Mouse (Mus musculus) intestine, embryonic 15.5 days (tissue): ENCODE measurements at regions not wholly inside any gene's neighbourhood (a gene's known extent, or its start where the extent isn't known, plus 50 kb on each side); places are given as distances from the start of the nearest gene placed in this dataset.
A peak's percentile ranks its signal among the peaks of the same experiment; 100 is the strongest.

Experiments
- ATAC-seq: fragments of 200-750 bp; cut with Nextera tagmentation; 2 replicates; pipeline ENCODE4 v1.8.0; 2017; ENCODE audit warnings: moderate TSS enrichment, moderate library complexity
- H3K27ac ChIP-seq: fragments of 300-500 bp; sonication (generic); 2 replicates; pipeline ENCODE4 v1.5.1; 2015; ENCODE audit warnings: mild to moderate bottlenecking, inconsistent platforms
- H3K27me3 ChIP-seq: fragments of 300-500 bp; sonication (generic); replicated peaks from 2 replicates; pipeline ENCODE4 v1.6.1; 2015; ENCODE audit warnings: inconsistent platforms
- H3K36me3 ChIP-seq: fragments of 300-500 bp; sonication (generic); 2 replicates; pipeline ENCODE4 v1.6.1; 2015; ENCODE audit warnings: inconsistent platforms
- H3K4me1 ChIP-seq: fragments of 300-500 bp; sonication (generic); replicated peaks from 2 replicates; pipeline ENCODE4 v1.6.1; 2015; ENCODE audit warnings: inconsistent platforms
- H3K4me2 ChIP-seq: fragments of 300-500 bp; sonication (generic); replicated peaks from 2 replicates; pipeline ENCODE4 v1.6.1; 2015; ENCODE audit warnings: mild to moderate bottlenecking, inconsistent platforms
- H3K4me3 ChIP-seq: fragments of 300-500 bp; sonication (generic); replicated peaks from 2 replicates; pipeline ENCODE4 v1.5.1; 2015; ENCODE audit warnings: inconsistent platforms
- H3K9ac ChIP-seq: fragments of 300-500 bp; sonication (generic); 2 replicates; pipeline ENCODE4 v1.6.1; 2015; ENCODE audit warnings: inconsistent platforms
- H3K9me3 ChIP-seq: fragments of 300-500 bp; sonication (generic); 2 replicates; pipeline ENCODE4 v1.6.1; 2016; ENCODE audit warnings: inconsistent platforms
- WGBS: fragments of 180-500 bp; shearing (Covaris S2); methylation state at CpG from one replicate; pipeline ENCODE4 v1.1.7; 2015; 5-methylcytosine and 5-hydroxymethylcytosine counted together

DNA sequence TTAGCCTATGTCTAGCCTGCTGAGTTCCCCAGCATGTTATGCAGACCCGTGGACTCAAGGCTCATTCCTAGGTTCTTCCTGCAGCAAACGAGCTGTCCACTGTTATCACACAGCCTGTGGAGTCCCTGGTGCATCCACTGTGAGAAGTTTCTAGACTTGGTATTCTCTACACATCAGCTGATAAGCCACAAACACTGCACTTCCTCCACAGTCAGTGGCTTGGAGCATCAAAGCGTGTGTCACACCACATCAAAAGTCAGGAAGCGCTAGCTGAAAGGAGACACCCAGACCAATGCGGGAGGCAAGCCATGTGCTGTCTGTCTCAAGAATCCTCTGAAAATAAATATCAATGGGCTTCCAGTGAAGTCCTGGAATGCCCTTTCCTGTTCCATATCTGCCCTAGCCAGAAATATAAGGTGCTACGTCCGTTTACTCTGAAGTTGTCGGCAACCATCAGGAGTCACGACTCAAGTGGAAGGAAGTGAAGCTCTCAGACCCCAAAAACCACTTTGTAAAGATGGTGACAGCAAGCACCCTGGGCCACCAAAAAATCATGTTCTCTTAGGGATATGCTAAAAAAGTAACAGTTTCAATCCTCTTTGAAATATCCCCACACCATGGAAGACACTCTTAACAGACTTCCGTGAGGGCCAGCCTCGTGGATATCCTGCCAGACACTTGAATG, 227.7 kb downstream of the Adgrl2 start:
- H3K4me1 ChIP-seq: no peaks in the 10 kb centered on the region
- WGBS: 71% methylated on average over 11 of the region's 11 CpGs
- no peak for ATAC-seq

DNA sequence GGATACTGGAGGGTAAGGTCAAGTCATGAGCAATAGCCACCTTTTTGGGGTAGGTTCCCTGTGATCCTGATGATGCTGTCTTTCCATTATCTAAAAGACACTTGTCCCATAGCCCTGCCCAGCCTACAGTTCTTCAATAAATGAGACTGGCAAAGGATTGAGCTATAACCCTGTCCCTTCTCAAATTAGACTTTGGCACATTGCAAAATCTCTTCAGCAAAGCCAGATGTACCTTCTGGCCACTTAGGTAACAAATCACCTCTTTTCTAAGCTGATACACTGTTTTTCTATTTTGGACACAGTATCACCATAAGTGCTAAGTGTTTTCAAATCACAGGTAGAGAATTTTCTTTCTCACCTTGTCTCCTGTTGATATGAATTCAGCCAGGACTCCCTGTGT, 228.8 kb downstream of the Adgrl2 start:
- Histone ChIP-seq H3K36me3 (no peaks in the 10 kb centered on the region), H3K4me2 (no peak overlapping the region), H3K4me3 (no peak overlapping the region), H3K27me3 (no peaks in the 10 kb centered on the region), H3K9me3 (no peaks in the 10 kb centered on the region), H3K27ac (no peak overlapping the region), H3K4me1 (no peaks in the 10 kb centered on the region), H3K9ac (no peak overlapping the region)
- no peak for ATAC-seq

More for the DNA sequence above, 227.7 kb downstream of the Adgrl2 start:
- Histone ChIP-seq H3K4me3 (no peak overlapping the region), H3K4me2 (no peak overlapping the region), H3K36me3 (no peaks in the 10 kb centered on the region), H3K9me3 (no peaks in the 10 kb centered on the region), H3K27ac (no peak overlapping the region), H3K27me3 (no peaks in the 10 kb centered on the region), H3K9ac (no peak overlapping the region)

DNA sequence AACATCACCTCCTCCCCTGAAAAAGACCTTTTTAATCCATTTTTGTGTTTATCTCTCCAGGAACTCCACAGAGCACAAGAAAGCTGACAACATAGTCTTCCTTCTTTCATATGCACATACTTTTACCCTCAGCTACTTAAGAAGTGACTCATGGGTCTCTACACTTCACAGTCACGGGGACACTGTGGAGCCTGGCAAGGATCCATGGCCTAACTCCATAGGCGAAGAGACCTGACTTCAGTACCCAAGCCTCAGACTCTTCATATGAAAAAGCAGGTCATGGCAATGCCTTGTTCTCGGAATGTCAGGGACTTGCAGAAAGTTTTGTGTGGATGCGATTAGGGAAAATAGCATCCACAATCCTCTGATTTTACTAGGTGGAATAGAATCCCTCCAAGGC, 230.9 kb downstream of the Adgrl2 start:
- Histone ChIP-seq H3K4me2 (no peak overlapping the region), H3K4me1 (no peaks in the 10 kb centered on the region), H3K9ac (no peak overlapping the region), H3K36me3 (no peaks in the 10 kb centered on the region), H3K27ac (no peak overlapping the region), H3K9me3 (no peaks in the 10 kb centered on the region), H3K27me3 (no peaks in the 10 kb centered on the region), H3K4me3 (no peak overlapping the region)
- ATAC-seq: no peak
- 82% methylated on average over 4 of the region's 4 CpGs for WGBS

DNA sequence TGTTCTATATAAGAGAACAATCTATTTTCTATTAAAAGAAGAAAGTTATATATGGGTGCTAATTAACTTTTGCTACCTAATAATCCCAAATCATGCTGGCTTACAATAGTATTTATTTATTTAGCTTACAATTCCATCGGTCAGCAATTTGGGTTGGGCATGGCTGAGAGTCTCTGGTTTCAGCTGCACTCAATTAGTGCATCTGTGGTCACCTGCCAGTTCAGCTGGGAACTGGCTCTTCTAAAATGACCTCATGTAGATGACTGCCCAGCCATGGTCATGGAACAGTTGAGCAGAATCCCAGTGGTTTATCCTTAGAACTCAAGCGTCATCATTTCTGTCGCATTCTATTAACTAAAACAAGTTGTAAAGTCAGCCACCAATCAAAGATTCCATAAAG, 244.1 kb downstream of the Adgrl2 start:
- H3K9ac ChIP-seq: no peak overlapping the region
- H3K4me3 ChIP-seq: no peak overlapping the region
- no peaks in the 10 kb centered on the region for H3K4me1 ChIP-seq
- H3K27ac ChIP-seq: no peak overlapping the region
- no peak for ATAC-seq
- no peaks in the 10 kb centered on the region for H3K36me3 ChIP-seq
- no peak overlapping the region for H3K4me2 ChIP-seq
- H3K9me3 ChIP-seq: no peaks in the 10 kb centered on the region
- 87% methylated on average over 3 of the region's 3 CpGs for WGBS
- no peaks in the 10 kb centered on the region for H3K27me3 ChIP-seq

DNA sequence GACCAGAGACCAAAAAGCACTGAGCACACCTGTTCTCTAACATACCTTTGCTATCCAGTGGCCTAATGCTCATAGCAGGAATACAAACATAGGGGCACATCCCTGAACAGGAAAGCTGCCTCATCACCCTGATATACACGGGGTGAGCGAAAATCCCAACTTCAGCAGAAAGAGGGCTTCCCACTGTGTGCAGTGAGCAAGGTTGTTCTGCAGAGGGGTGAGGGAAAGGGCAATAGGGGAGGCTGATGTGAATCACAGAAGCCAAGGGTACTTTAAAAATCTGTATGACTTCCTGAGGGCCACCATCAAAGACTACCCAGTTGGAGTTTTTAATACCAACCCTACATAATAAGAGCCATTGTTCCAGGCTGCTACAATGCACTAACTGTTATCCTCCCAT, 245.7 kb downstream of the Adgrl2 start:
- 72% methylated on average over 2 of the region's 2 CpGs for WGBS
- Histone ChIP-seq H3K4me3 (no peak overlapping the region), H3K27ac (no peak overlapping the region), H3K9me3 (no peaks in the 10 kb centered on the region), H3K4me1 (no peaks in the 10 kb centered on the region), H3K36me3 (no peaks in the 10 kb centered on the region), H3K4me2 (no peak overlapping the region), H3K9ac (no peak overlapping the region), H3K27me3 (no peaks in the 10 kb centered on the region)
- ATAC-seq: no peak

DNA sequence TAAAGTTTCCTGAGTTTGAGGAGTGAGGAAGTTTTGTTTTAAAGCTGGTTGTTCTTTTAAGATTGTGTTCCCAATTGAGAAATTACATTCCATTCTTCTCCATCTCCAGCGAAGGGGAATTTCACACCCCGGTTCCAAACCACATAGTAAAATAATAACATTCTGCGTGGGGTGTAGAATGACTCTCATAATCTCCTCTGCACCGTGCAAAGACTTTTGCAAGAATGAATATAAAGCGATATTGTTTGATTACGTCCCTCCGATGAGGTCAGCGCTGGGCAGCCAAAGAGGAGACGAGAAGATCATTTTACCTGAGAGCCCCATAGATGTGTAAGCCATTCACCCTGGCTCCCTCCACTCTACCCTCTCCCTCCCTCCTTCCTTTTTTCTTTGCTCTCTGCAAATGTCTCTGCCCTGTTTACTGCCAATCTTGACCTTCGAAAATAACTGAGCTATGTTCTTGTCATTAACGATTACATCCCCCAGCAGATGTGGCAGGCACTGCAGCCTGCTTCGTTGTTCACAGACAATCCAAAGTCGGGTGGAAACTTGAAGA, 256.1 kb downstream of the Adgrl2 start:
- no peak for ATAC-seq
- WGBS: 70% methylated on average over 13 of the region's 13 CpGs
- Histone ChIP-seq H3K9me3 (no peaks in the 10 kb centered on the region), H3K4me1 (no peaks in the 10 kb centered on the region), H3K4me3 (no peak overlapping the region), H3K4me2 (no peak overlapping the region), H3K36me3 (no peaks in the 10 kb centered on the region), H3K9ac (no peak overlapping the region), H3K27me3 (no peaks in the 10 kb centered on the region), H3K27ac (no peak overlapping the region)

DNA sequence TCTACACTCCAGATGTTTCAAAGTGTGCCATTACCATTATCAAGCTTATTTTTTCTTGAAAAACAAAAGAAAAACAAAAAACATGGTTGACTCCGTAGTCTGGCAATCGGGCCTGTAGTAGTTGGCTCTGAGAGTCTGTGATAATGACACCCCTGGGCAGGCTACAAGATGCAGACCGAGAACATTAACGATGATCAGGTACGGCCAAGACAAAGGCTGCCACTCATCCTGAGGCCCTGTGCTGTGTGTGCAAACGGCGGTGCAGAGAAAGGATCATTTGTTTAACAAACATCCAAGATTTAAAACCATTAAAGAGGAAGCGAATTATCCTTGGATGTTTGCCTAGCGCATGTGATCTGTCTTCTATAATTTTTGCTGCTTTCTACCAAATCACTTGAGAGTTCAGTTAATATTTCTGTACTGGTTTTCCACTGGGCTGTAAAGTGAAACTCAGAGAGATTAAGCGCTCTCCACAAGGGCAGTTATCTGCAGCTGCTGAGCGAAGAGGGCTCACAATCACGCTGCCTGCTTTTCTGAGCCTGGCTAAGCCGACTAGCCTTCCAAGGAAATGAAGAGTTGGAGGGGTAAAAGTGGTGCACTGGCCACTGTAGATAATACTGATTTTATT, 257.0 kb downstream of the Adgrl2 start:
- ATAC-seq: peak; percentile 77

DNA sequence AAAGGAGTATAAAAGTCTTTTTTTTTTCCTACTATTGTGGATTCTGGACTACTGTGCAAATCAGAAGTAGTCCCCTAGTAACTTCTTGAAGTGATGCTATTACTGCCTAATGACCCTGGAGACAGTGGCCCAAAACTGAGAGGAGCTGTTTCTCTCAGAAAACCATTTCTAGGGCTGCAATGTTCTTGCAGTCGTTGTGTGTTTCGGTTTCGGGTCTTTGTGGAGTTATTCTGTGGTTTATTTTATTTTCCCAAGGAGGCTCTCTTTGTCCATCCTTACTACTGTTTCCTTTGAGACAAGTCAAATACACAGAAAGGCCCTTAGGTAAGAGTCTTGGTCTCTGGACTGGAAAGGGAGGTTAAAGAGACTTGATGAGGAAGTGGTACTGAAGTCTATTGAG, 258.9 kb downstream of the Adgrl2 start:
- no peak for ATAC-seq
- 93% methylated on average over 3 of the region's 3 CpGs for WGBS

More for the DNA sequence above, 257.0 kb downstream of the Adgrl2 start:
- H3K4me3 ChIP-seq: no peak overlapping the region
- WGBS: 22% methylated on average over 13 of the region's 13 CpGs
- H3K27me3 ChIP-seq: no peaks in the 10 kb centered on the region
- H3K9ac ChIP-seq: no peak overlapping the region
- H3K27ac ChIP-seq: peak overlapping the region; percentile 36; the same call in 1 of the 2 replicates
- H3K36me3 ChIP-seq: no peaks in the 10 kb centered on the region
- peak overlapping the region; percentile 41 for H3K4me2 ChIP-seq
- H3K4me1 ChIP-seq: no peaks in the 10 kb centered on the region
- H3K9me3 ChIP-seq: no peaks in the 10 kb centered on the region

DNA sequence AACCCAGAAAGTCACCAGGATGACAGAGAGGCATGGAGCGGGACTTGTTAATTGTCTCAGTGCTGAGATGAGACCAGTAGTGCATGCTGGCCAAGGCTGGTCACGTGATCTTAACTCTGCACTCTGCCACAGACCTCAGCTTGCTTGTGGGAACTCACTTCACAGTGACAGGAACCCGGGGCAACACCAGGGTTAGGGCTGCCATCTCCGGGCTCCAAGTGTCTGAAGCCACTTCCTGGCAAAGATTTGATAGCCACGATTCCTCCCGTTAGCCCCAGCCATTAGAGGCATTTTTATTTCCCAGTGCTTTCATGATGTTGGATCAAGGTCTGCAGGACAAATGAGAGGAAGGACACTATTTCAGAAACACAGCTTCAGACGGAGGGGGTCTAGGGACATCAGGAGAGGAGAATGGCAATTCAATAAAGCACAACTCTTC, 261.1 kb downstream of the Adgrl2 start:
- Histone ChIP-seq H3K27ac (no peak overlapping the region), H3K9ac (no peak overlapping the region), H3K9me3 (no peaks in the 10 kb centered on the region), H3K27me3 (no peaks in the 10 kb centered on the region), H3K4me3 (no peak overlapping the region), H3K4me2 (no peak overlapping the region), H3K36me3 (no peaks in the 10 kb centered on the region), H3K4me1 (no peaks in the 10 kb centered on the region)
- 57% methylated on average over 7 of the region's 7 CpGs for WGBS
- ATAC-seq: no peak

More for the DNA sequence above, 258.9 kb downstream of the Adgrl2 start:
- no peaks in the 10 kb centered on the region for H3K27me3 ChIP-seq
- H3K4me2 ChIP-seq: no peak overlapping the region
- H3K36me3 ChIP-seq: no peaks in the 10 kb centered on the region
- no peaks in the 10 kb centered on the region for H3K4me1 ChIP-seq
- no peak overlapping the region for H3K27ac ChIP-seq
- no peak overlapping the region for H3K9ac ChIP-seq
- no peak overlapping the region for H3K4me3 ChIP-seq
- H3K9me3 ChIP-seq: no peaks in the 10 kb centered on the region

DNA sequence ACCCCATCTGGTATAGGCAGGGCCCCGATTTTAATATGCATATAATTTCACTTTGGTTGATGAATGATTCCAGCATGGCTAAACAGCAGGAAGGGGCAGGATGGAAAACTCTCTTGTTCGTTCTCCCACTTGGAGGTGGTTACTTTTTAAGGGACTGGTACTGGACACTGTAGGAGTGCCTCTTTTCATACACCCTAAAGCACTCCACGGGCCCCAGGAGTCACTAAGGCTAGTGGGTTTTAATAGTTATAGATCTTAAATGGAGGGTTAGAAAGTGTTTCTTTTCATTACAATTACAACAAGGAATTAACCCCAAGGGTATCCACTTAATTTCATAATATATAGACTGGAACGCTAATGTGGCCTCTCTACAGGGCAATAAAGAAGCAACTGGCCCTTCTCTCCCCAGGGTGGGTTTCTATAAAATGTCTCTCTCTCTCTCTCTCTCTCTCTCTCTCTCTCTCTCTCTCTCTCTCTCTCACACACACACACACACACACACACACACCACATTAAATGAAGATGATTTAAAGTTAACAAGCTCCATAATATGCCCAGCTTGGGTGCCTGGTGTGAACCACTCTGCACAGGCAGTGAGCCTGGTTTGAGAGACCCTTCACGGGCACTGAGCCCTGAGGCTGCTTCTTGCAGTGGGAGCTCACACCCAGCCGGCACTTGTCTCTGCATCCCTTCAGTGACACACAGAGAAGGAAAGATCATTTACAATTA, 261.7 kb downstream of the Adgrl2 start:
- Histone ChIP-seq H3K4me2 (no peak overlapping the region), H3K4me1 (no peaks in the 10 kb centered on the region), H3K9me3 (no peaks in the 10 kb centered on the region), H3K27ac (no peak overlapping the region), H3K9ac (no peak overlapping the region), H3K27me3 (no peaks in the 10 kb centered on the region), H3K4me3 (no peak overlapping the region), H3K36me3 (no peaks in the 10 kb centered on the region)
- no peak for ATAC-seq
- 80% methylated on average over 6 of the region's 6 CpGs for WGBS

DNA sequence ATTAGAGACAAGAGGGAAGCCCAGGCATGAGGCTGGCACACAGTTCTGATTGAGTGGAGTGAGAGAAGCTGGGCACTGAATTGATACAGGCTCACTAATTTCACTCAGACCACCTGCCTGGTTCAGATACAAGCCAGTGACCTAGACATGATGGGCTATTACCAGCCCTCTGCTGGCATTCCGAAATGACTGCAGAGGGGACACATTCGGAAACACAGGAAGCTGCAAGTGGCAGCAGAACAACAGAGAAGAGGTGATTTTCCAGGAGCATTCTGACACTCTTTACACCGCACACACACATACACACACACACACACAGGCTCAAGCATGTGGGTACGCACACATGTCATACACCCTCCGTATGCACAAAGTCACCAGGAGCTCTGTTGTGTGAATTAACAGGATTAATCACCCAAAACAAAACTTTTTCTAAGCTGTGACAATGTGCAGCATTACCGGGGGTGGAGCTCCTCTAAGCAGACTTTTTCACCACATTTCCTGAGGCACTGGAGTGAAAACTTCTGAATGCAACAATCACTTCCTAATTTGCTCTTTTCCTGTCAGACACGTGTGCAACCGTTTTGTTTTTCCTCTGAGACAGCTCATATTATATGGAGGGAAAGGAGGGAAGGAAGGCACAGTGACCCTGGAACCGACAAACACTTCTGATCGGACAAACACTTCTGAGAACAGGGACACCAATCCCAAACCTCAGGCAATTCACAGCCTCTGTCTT, 263.6 kb downstream of the Adgrl2 start:
- ATAC-seq: no peak
- WGBS: 48% methylated on average over 10 of the region's 10 CpGs
- no peak overlapping the region for H3K27ac ChIP-seq

DNA sequence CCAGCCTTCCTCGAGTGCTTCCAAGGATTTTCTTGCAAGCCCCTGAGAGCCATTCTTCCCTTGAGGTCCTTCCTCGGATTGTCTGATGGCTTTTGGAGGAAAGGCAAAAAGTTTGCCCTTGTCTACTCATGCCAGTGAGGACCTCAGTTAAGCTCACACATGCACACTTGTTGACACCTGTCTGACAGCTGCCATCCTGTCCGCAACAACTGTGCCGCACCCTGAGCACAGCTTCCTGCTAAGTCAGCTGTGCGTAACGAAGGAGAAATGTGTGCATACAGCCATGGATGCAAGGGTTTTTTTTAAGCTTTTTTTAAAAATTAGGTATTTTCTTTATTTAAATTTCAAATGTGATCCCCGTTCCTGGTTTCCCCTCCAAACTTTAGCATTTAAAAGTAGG, 293.8 kb downstream of the Adgrl2 start:
- WGBS: 80% methylated on average over 7 of the region's 7 CpGs
- Histone ChIP-seq H3K9me3 (no peaks in the 10 kb centered on the region), H3K4me2 (no peak overlapping the region), H3K36me3 (no peaks in the 10 kb centered on the region), H3K27ac (no peak overlapping the region), H3K4me1 (no peaks in the 10 kb centered on the region), H3K9ac (no peak overlapping the region), H3K4me3 (no peak overlapping the region), H3K27me3 (no peaks in the 10 kb centered on the region)
- ATAC-seq: no peak

More for the DNA sequence above, 263.6 kb downstream of the Adgrl2 start:
- Histone ChIP-seq H3K4me1 (no peaks in the 10 kb centered on the region), H3K9ac (no peak overlapping the region), H3K36me3 (no peaks in the 10 kb centered on the region), H3K4me2 (no peak overlapping the region), H3K4me3 (no peak overlapping the region), H3K9me3 (no peaks in the 10 kb centered on the region), H3K27me3 (no peaks in the 10 kb centered on the region)
